Mouse (Mus musculus) neural tube, embryonic 14.5 days (tissue): ENCODE results near the gene Tbc1d1. TPM values are rescaled to one million over a fixed set of nuclear protein-coding genes. Genes with fewer than 3 reads are reported as not detected.

Experiments used
- ATAC-seq: fragments of 200-750 bp; cut with Nextera tagmentation; 2 replicates; pipeline ENCODE4 v1.8.0; 2017; ENCODE audit warnings: low read depth, mild to moderate bottlenecking, moderate TSS enrichment, moderate library complexity
- H3K27ac ChIP-seq: fragments of 300-500 bp; sonication (generic); 2 replicates; pipeline ENCODE4 v1.5.1; 2014; ENCODE audit warnings: low read depth, mild to moderate bottlenecking, control low read depth, low read length, moderate library complexity, mixed read lengths
- H3K27me3 ChIP-seq: fragments of 300-500 bp; sonication (generic); 2 replicates; pipeline ENCODE4 v1.6.1; 2014; ENCODE audit warnings: low read length; ENCODE audit not compliant: control insufficient read depth, insufficient read depth
- H3K36me3 ChIP-seq: fragments of 300-500 bp; sonication (generic); 2 replicates; pipeline ENCODE4 v1.6.1; 2014; ENCODE audit warnings: low read length, mixed read lengths; ENCODE audit not compliant: control insufficient read depth, insufficient read depth
- H3K4me1 ChIP-seq: fragments of 300-500 bp; sonication (generic); 2 replicates; pipeline ENCODE4 v1.6.1; 2014; ENCODE audit warnings: low read length; ENCODE audit not compliant: control insufficient read depth, insufficient read depth
- H3K4me2 ChIP-seq: fragments of 300-500 bp; sonication (generic); 2 replicates; pipeline ENCODE4 v1.6.1; 2014; ENCODE audit warnings: mild to moderate bottlenecking, low read depth, low read length, control low read depth
- H3K4me3 ChIP-seq: fragments of 300-500 bp; sonication (generic); 2 replicates; pipeline ENCODE4 v1.5.1; 2014; ENCODE audit warnings: low read depth, low read length, control low read depth, mixed read lengths
- H3K9ac ChIP-seq: fragments of 300-500 bp; sonication (generic); replicated peaks from 2 replicates; pipeline ENCODE4 v1.6.1; 2014; ENCODE audit warnings: low read depth, mild to moderate bottlenecking, control low read depth, low read length, mixed read lengths
- H3K9me3 ChIP-seq: fragments of 300-500 bp; sonication (generic); 2 replicates; pipeline ENCODE4 v1.6.1; 2016; ENCODE audit warnings: low read length; ENCODE audit not compliant: control insufficient read depth
- WGBS: fragments of 180-500 bp; shearing (Covaris S2); extraction: QIAGEN DNeasy Blood & Tissue Kit; methylation state at CpG from one replicate; pipeline ENCODE4 v1.1.7; 2014; 5-methylcytosine and 5-hydroxymethylcytosine counted together
- polyA plus RNA-seq: library from polyadenylated mRNA; unstranded; fragments of >200 nt; fragmentation: Nextera tagmentation; extraction: Ambion mirVana; gene quantifications from 2 replicates; pipeline ENCODE4 v1.2.1, GENCODE M21; 2014

Gene Tbc1d1
- polyA plus RNA-seq, 1 experiment from 2014 or later: 16.0 TPM

DNA sequence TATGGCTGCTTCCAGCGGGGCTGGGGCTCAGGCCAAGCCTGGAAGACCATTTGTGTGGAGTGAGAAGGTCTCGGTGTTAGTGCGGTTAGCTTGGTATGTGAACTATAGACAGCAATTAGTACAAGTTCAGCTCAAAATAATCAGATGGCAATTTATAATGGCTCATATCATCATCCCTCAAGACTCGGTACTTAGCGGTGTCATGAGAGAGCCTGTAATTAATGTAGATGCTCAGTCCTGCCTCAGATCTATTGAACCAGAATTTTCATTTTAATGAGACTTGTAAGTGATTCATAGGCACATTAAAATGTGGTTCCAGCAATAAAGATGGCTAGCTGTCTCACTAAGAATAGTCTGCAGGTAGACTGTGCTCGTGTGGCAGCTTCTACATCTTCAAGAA is 51.7 kb downstream of the Tbc1d1 start:
- peak; percentile 73; the same call in 1 of the 2 replicates for ATAC-seq

DNA sequence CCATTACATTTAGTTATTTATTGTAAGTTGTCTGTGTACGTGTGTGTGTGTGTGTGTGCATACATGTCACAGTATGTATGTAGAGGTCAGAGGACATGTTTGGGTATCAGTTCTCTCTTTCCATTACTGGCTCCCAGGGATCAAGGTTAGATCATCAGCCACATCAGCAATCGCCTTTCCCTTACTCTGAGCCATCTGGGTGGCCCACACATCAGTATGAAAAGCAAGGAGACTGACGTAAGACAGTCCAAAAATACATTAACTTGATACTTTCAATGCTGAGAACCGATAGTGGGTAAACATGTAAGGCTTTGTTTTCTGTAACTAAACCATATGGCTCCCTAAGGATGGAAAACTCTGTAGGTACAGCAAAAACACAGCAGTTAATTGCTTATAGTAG is 54.7 kb downstream of the Tbc1d1 start:
- ATAC-seq: no peak

More for the DNA sequence above, 51.7 kb downstream of the Tbc1d1 start:
- Histone ChIP-seq H3K9ac (no peak overlapping the region), H3K4me1 (no peaks in the 10 kb centered on the region), H3K4me3 (no peak overlapping the region), H3K27ac (no peak overlapping the region), H3K27me3 (no peaks in the 10 kb centered on the region), H3K4me2 (no peak overlapping the region), H3K36me3 (no peaks in the 10 kb centered on the region), H3K9me3 (no peaks in the 10 kb centered on the region)
- 61% methylated on average over 6 of the region's 6 CpGs for WGBS

GRCm38 (mm10) chr5:64211284-64211683 is 55.2 kb downstream of the Tbc1d1 start:
- Histone ChIP-seq H3K9ac (no peak overlapping the region), H3K27ac (no peak overlapping the region), H3K4me3 (no peak overlapping the region), H3K9me3 (no peaks in the 10 kb centered on the region), H3K27me3 (no peaks in the 10 kb centered on the region), H3K4me2 (no peak overlapping the region), H3K4me1 (no peaks in the 10 kb centered on the region), H3K36me3 (no peaks in the 10 kb centered on the region)
- WGBS: 92% methylated on average over 7 of the region's 7 CpGs
- ATAC-seq: no peak

More for the DNA sequence above, 54.7 kb downstream of the Tbc1d1 start:
- H3K36me3 ChIP-seq: no peaks in the 10 kb centered on the region
- 89% methylated on average over 4 of the region's 4 CpGs for WGBS
- no peak overlapping the region for H3K4me2 ChIP-seq
- no peak overlapping the region for H3K9ac ChIP-seq
- H3K4me3 ChIP-seq: no peak overlapping the region
- H3K9me3 ChIP-seq: no peaks in the 10 kb centered on the region
- no peaks in the 10 kb centered on the region for H3K27me3 ChIP-seq
- no peaks in the 10 kb centered on the region for H3K4me1 ChIP-seq
- no peak overlapping the region for H3K27ac ChIP-seq

DNA sequence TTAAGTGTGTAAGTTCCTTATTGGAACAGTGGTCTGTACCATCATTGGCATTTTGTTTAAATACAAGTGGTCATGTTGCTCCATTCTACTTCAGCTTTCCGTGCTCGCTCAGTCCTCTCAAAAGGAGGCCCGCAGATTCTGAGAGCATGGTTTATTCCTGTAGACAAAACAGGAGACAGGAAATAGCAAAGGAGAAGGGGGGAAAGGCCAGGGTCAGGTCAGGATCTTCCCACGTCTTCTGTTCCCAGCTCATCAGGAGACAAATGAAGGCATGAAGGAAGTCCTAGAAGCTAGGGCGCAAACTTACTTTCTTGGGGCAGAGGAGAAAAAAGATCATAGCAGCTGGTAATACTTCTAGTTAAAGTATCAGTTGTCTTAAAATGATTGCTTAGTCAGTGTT is 56.1 kb downstream of the Tbc1d1 start:
- no peak for ATAC-seq
- 67% methylated on average over 5 of the region's 5 CpGs for WGBS

GRCm38 (mm10) chr5:64212619-64213018 is 56.5 kb downstream of the Tbc1d1 start:
- ATAC-seq: no peak
- H3K9ac ChIP-seq: no peak overlapping the region
- 89% methylated on average over 3 of the region's 3 CpGs for WGBS
- H3K4me1 ChIP-seq: no peaks in the 10 kb centered on the region
- H3K4me3 ChIP-seq: no peak overlapping the region
- no peaks in the 10 kb centered on the region for H3K9me3 ChIP-seq
- H3K36me3 ChIP-seq: no peaks in the 10 kb centered on the region
- H3K27me3 ChIP-seq: no peaks in the 10 kb centered on the region
- H3K27ac ChIP-seq: no peak overlapping the region
- no peak overlapping the region for H3K4me2 ChIP-seq

More for the DNA sequence above, 56.1 kb downstream of the Tbc1d1 start:
- Histone ChIP-seq H3K36me3 (no peaks in the 10 kb centered on the region), H3K9me3 (no peaks in the 10 kb centered on the region), H3K27ac (no peak overlapping the region), H3K4me1 (no peaks in the 10 kb centered on the region), H3K27me3 (no peaks in the 10 kb centered on the region), H3K4me3 (no peak overlapping the region), H3K9ac (no peak overlapping the region), H3K4me2 (no peak overlapping the region)

GRCm38 (mm10) chr5:64215806-64216205 is 59.7 kb downstream of the Tbc1d1 start:
- H3K27ac ChIP-seq: no peak overlapping the region
- H3K4me1 ChIP-seq: no peaks in the 10 kb centered on the region
- H3K9me3 ChIP-seq: no peaks in the 10 kb centered on the region
- no peak overlapping the region for H3K9ac ChIP-seq
- no peaks in the 10 kb centered on the region for H3K27me3 ChIP-seq
- no peak for ATAC-seq
- no peaks in the 10 kb centered on the region for H3K36me3 ChIP-seq
- H3K4me3 ChIP-seq: no peak overlapping the region
- WGBS: 95% methylated on average over 5 of the region's 5 CpGs
- H3K4me2 ChIP-seq: no peak overlapping the region

DNA sequence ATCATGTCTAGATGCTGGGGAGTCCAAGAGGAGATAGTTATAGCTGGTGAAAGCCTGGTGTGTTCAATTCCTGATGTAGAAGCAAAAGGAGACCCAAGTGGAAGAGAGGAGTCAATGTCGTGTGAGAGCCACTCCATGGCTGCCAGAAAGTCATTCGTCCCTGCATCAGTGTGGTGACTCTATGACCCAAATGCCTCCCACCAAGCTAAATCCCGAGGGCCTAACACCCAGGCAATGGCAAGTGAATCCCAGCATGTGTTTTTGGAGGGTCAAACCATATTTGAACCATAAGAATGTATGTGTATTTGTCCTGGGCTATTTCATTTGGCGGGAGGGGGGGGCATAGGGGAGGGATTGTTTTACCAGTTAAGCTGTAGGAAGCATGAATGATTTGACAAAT is 60.2 kb downstream of the Tbc1d1 start:
- Histone ChIP-seq H3K4me1 (no peaks in the 10 kb centered on the region), H3K4me3 (no peak overlapping the region), H3K9me3 (no peaks in the 10 kb centered on the region), H3K9ac (no peak overlapping the region), H3K4me2 (no peak overlapping the region), H3K27ac (no peak overlapping the region), H3K36me3 (no peaks in the 10 kb centered on the region), H3K27me3 (no peaks in the 10 kb centered on the region)
- WGBS: 87% methylated on average over 4 of the region's 4 CpGs
- ATAC-seq: no peak

- WGBS: 70% methylated on average over 8 of the region's 8 CpGs
- Histone ChIP-seq H3K4me2 (no peak overlapping the region), H3K4me3 (no peak overlapping the region), H3K4me1 (no peaks in the 10 kb centered on the region), H3K9me3 (no peaks in the 10 kb centered on the region), H3K36me3 (no peaks in the 10 kb centered on the region), H3K27me3 (no peaks in the 10 kb centered on the region), H3K27ac (no peak overlapping the region), H3K9ac (no peak overlapping the region)
- ATAC-seq: no peak
These were observed 61.2 kb downstream of the Tbc1d1 start for GRCm38 (mm10) chr5:64217256-64217655.

GRCm38 (mm10) chr5:64217816-64218602 is 61.9 kb downstream of the Tbc1d1 start:
- Histone ChIP-seq H3K27ac (no peak overlapping the region), H3K27me3 (no peaks in the 10 kb centered on the region), H3K4me2 (no peak overlapping the region), H3K9me3 (no peaks in the 10 kb centered on the region), H3K36me3 (no peaks in the 10 kb centered on the region), H3K4me3 (no peak overlapping the region), H3K4me1 (no peaks in the 10 kb centered on the region), H3K9ac (no peak overlapping the region)
- WGBS: 66% methylated on average over 13 of the region's 13 CpGs
- ATAC-seq: no peak
